Mouse (Mus musculus): Measurements from ENCODE around the gene Tlk1.

Gene Tlk1

GRCm38 (mm10) chr2:70800396-70800795 is 25.1 kb downstream of the Tlk1 start:
- DNase-seq (ENCODE audit: low read depth in 2 of 2, low spot score in 2 of 2): no peak

DNA sequence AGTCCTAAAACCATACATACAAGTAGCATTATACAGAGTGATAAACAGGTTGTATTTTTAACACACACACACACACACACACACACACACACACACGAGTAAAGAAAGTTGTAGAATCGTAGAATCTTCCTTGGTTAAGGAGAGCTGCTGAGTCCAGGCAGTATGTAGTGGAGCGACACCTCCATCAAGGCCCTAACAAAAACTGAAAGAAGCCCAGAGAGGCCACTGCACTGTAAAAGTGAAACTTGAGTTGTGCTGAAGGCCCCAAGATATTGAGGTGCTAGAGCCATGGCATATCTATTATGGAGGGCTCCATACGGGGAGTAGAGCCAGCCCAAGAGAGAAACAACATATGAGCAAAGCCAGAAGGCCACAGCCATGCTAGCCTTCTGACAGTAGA is 32.3 kb downstream of the Tlk1 start:
- DNase-seq (ENCODE audit: low read depth in 2 of 2, low spot score in 2 of 2): no peak

DNA sequence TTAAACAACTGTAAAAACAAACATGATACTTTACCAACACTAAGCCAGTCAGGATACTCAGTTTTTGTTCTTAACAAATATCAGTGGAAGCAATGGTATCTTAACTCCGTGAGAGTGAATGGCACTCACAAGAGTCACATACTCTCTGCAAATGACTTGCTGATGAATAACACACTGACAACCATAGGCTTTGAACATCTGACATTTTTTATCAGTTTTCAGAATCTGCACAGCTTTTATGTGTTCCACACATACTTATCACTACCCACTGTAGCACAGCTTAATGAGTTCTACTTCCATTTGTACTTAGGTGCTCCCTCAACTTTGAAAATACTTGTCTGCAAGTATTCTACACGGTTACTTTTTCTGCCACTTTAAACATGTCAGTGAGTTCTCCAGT is 35.3 kb downstream of the Tlk1 start:
- no peak for DNase-seq (ENCODE audit: low read depth in 2 of 2, low spot score in 2 of 2)

DNA sequence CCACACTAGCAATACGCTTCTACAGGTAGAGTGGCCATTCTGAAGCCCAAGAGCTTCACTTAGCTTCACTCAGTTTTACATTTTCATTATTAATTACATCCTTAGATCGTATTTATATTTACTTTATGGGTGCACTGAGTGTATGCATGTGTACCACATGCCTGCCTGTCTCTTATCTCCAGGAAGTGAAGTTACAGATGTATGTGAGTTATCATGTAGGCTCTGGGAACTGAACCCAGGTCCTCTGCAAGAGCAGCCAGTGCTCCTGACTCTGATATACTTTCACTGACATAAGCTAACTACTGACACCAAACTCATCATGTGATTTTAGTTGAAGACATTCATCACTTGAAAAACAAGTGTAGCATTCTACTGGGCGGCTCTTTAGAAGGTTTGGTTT is 36.2 kb downstream of the Tlk1 start:
- DNase-seq (ENCODE audit: low read depth in 2 of 2, low spot score in 2 of 2): no peak

GRCm38 (mm10) chr2:70784447-70784846 is 41.1 kb downstream of the Tlk1 start:
- DNase-seq (ENCODE audit: low read depth in 2 of 2, low spot score in 2 of 2): no peak

GRCm38 (mm10) chr2:70783504-70783903 is 42.0 kb downstream of the Tlk1 start:
- DNase-seq (ENCODE audit: low read depth in 2 of 2, low spot score in 2 of 2): no peak

- DNase-seq (ENCODE audit: low read depth in 2 of 2, low spot score in 2 of 2): peak; percentile 38 to 63
These were observed 45.9 kb downstream of the Tlk1 start for GRCm38 (mm10) chr2:70779634-70780033.

- DNase-seq (ENCODE audit: low read depth in 2 of 2, low spot score in 2 of 2): no peak
These were observed 48.8 kb downstream of the Tlk1 start for GRCm38 (mm10) chr2:70776744-70777143.

DNA sequence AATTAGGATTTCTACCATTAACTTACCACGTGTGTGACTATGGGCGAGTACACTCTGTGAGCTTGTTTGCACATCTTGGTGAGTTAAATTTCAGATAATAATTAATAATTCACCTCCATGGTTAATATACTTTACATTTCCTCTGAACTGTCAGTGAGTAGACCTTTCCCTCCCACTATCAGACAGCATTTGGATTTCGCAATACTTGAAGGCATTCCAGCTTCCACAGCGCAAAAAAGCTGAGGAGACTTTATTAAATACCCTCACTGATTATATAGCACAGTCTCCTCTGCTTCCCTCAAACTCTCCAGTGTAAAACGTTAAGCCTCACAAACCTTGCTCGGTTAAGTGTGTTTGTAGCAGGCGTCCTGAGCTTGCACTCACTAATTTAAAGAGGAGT is 60.8 kb downstream of the Tlk1 start:
- DNase-seq (ENCODE audit: low read depth in 2 of 2, low spot score in 2 of 2): no peak

- DNase-seq (ENCODE audit: low read depth in 2 of 2, low spot score in 2 of 2): no peak
These were observed 62.8 kb downstream of the Tlk1 start for GRCm38 (mm10) chr2:70762741-70763140.

DNA sequence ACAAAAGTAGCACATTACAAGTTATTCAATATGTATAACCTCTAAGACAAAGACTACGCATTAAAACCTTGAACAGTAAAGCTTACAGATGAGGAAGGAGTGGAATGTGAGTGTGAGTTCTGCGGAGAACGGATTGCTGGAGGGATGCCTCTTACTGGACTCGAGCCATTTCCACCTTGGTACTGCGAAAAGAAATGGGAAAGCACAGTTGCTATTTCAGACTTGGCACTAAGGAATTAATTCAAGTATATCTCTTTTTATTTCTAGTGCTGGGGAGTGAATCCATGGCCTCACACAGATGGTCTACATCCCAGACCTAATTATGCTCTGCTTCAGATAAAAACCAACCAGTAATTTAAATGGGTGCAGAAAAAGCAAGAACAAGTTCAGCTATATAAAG is 73.4 kb downstream of the Tlk1 start:
- no peak for DNase-seq (ENCODE audit: low read depth in 2 of 2, low spot score in 2 of 2)

DNA sequence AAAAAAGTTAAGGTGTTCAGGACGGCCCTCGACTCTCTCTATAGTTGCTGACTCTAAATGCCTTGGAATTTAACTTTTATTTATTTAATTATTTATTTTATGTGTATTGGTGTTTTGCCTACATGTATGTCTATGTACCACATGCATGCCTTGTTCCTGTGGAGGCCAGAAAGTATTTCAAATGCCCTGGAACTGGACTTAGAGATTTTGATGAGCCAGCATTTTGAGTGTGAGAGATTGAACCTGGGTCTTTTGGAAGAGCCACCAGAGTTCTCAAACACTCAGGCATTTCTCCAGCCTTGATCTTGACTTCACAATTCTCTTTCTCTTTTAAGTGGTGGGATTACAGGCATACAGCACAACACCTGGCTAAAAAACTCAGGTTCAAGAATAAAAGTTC is 73.9 kb downstream of the Tlk1 start:
- no peak for DNase-seq (ENCODE audit: low read depth in 2 of 2, low spot score in 2 of 2)

DNA sequence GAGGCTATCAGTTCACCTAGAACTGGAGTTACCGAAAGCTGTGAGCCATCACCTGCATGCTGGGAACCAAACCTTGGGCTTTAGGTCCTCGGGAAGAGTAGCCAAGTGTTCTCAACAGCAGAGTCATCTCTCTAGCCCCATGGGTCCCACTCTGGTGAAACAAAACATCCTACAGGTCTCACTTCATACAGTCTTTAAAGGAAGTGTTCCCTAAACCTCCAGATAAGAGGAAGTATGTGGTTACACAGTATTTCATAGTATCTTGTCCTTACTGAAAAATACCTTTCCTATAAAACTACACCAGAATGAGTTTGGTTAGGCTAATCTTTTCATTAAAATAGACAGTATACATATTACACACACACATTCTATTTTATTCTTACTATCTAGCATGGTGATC is 82.9 kb downstream of the Tlk1 start:
- no peak for DNase-seq (ENCODE audit: low read depth in 2 of 2, low spot score in 2 of 2)

DNA sequence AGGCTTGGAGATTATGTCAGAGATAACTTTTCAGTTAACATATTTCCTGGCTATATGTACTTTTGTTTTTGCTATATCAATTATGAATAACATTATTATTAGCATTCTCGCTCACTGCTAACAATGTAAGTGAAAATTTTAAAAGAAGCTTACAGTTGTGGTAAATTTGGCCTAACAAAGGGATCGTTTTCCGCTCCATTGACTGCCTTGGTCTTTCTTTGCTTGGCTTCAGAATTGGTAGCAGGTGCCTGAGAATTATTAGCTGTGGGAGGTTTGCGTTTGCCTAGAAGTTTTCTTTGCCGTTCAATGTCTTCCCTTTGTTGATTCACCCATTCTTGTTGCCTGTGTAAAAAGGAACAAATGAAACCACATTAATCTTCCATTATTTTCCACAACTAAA is 83.6 kb downstream of the Tlk1 start:
- no peak for DNase-seq (ENCODE audit: low read depth in 2 of 2, low spot score in 2 of 2)

DNA sequence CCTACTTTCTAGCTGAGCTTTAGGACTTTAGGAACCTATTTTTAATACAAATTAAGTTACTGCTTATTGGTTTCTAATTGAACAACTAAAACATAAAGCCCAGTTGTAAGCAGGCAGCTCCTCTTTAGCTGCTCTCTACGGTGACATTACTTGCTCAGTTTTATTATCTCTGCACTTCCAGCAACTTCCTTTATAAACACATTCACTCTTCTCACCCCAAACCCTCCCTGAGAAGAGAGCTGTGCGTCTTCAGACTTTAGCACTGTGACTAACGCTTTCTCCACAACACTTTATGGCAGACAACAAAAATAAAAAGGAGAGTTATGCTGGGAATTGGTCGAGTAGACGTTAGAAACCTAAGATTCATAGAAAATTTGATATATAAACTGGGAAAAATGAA is 89.5 kb downstream of the Tlk1 start:
- DNase-seq (ENCODE audit: low read depth in 2 of 2, low spot score in 2 of 2): no peak

GRCm38 (mm10) chr2:70735534-70735933 is 90.0 kb downstream of the Tlk1 start:
- no peak for DNase-seq (ENCODE audit: low read depth in 2 of 2, low spot score in 2 of 2)

GRCm38 (mm10) chr2:70727089-70727488 is 98.4 kb downstream of the Tlk1 start:
- DNase-seq (ENCODE audit: low read depth in 2 of 2, low spot score in 2 of 2): no peak

- no peak for DNase-seq (ENCODE audit: low read depth in 2 of 2, low spot score in 2 of 2)
These were observed 101.8 kb downstream of the Tlk1 start for GRCm38 (mm10) chr2:70723610-70724243.

GRCm38 (mm10) chr2:70710878-70711277 is 114.7 kb downstream of the Tlk1 start:
- DNase-seq (ENCODE audit: low read depth in 2 of 2, low spot score in 2 of 2): no peak

DNA sequence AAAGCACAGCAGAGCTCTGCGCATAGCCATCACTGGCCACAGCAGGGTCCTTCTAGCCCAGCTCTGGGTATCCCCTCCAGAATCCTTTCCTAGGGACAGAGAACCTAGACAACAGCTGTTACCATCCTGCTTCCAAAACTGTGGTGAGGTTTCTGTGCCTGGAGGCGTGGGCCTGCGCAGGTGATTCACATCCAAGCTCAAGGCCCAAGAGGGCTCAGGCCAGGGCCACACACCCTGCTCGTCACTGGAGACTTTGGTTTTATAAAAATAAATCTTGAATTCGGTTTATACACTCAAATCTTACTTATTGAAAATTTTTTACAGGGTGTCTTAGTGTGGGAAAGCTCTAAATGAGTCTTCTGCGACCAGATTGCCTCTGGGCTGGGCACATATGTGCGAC is 115.3 kb downstream of the Tlk1 start:
- no peak for DNase-seq (ENCODE audit: low read depth in 2 of 2, low spot score in 2 of 2)

DNA sequence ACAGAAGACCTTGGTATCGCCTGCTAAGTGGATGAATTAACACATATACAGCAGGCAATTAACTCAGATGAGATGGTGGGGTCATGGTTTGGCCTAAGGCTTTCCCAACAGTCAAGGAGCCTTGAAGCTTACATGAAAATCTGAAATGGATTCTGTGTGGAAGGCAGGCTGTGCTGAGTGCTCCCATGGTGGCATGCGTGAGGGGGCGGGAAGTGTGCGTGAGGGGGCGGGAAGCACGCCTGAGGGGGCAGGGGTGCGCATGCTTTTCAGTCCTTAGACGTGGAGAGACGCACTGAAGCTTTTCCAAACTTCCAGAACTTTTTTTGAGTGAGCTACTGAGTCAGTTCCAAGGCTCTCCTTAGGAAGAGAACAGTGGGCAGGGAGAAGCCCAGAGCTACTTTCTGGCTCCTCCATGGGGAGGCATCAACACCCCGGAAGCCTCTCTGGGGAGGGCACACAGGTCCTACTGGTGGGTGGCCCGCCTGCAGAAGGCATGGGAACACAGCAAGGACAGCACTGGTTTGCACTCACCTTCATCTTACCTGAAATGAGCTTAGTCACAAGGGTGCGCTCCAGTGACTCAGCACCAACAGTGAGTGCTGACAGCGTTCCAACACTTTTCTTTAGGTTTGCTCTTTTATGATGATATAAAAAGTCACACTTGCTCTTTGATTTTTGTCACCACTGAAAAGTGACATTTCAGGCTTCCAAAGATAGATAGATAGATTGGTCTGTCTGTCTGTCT is 116.4 kb downstream of the Tlk1 start:
- DNase-seq (ENCODE audit: low read depth in 2 of 2, low spot score in 2 of 2): no peak

DNA sequence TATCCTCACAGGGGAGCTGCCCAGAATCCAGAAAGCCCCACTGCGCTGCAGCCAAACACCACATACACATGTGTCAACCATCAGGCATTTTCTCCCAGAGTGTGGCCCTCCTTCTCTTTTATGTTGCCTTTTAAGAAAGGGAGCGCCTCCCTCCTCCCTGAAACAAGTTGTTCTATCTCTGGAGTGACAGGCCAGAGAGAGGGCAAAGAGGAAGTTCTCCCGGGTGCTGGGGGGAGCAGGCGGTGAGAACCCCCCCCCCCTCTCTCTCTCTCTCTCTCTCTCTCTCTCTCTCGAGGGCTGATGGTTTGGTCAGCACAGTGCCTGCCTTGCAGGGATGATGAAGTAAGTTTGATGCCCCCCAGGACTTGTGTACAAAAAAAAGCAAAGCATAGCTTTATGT is 123.1 kb downstream of the Tlk1 start:
- no peak for DNase-seq (ENCODE audit: low read depth in 2 of 2, low spot score in 2 of 2)

GRCm38 (mm10) chr2:70701571-70701970 is 124.0 kb downstream of the Tlk1 start:
- peak; percentile 27 to 28 for DNase-seq (ENCODE audit: low read depth in 2 of 2, low spot score in 2 of 2)

Measured in CD8-positive naive resting alpha-beta T cell, adult 2 months (primary cell).